8 mouse cellular contexts compared by ENCODE assay signal in the genomic region with DNA sequence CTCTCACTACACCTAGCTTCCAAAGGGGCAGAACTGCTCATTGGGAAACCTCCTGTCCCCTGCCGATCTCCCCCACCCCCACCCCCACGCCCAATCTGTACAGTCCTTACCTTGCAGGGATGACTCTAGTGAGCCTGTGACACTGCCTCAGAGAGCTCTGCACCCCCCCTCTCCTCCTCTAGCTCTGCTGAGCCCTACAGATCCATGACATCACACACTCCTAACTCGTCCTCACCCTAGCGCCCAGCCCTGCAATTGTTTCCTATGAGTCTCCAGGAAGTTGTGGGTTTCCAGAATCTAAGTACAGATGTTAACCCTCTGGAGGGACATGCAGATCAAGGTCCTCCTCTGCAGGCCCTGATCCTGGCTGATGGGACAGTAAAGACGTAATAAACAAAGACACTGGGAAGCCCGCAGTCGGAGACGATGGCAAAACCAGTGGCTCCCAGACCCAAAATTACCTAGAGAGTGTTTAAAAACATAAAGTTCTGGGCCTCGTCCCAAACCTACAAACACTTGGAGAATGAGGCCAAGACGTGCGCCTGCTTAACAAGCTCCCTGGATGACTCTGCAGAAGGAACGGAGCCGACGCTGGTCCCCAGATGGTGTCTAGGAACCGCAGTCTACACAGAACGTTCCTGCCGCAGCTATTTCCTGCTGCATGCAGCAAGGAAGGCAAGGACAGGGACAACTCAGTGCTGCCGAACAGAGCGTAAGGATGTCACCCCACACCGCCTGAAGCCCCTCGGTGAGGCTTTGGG.
A peak's percentile ranks its signal among the peaks of the same experiment; 100 is the strongest.
DNase-seq lines count a peak whose midpoint lies in the region; ATAC-seq and TF ChIP-seq lines count a peak whose summit lies in the region.

No protein-coding gene starts in this region.

- WGBS in forebrain, embryonic 14.5 days, result 52% methylated on average over 21 of the region's 21 CpGs
- WGBS in intestine, postnatal 0 days, result 54% methylated on average over 21 of the region's 21 CpGs
- 79% methylated on average over 21 of the region's 21 CpGs for WGBS in midbrain, embryonic 16.5 days

- peak; percentile 39 for DNase-seq in gastrocnemius, adult 2 months
- no peak for DNase-seq in gastrocnemius, postnatal 25 days
- peak; percentile 4 for DNase-seq in 416B (ENCODE audit: low read depth)
- DNase-seq in forebrain, embryonic 14.5 days (ENCODE audit: low spot score), result peak; percentile 53
- DNase-seq in MN1 (ENCODE audit: low spot score), result no peak
- DNase-seq in spleen, adult 18-20 months, result no peak

- no peak for TF ChIP-seq CTCF in gastrocnemius, adult 2 months (IDR thresholded peaks at IDR 0.05)
- TF ChIP-seq CTCF in intestine, postnatal 0 days (IDR thresholded peaks at IDR 0.05; ENCODE audit: low read depth), result no peak

- H3K9me3 ChIP-seq in forebrain, embryonic 14.5 days (replicated peaks; ENCODE audit: control insufficient read depth, low read length), result no peaks in the 10 kb centered on the region
- no peaks in the 10 kb centered on the region for H3K9me3 ChIP-seq in intestine, postnatal 0 days (ENCODE audit: control insufficient read depth)
- no peaks in the 10 kb centered on the region for H3K9me3 ChIP-seq in midbrain, embryonic 16.5 days (replicated peaks; ENCODE audit: control insufficient read depth, low read length, poor library complexity, severe bottlenecking)

- peak; percentile 30; the same call in 1 of the 2 replicates for ATAC-seq in forebrain, embryonic 14.5 days
- peak; percentile 47; the same call in 1 of the 2 replicates for ATAC-seq in intestine, postnatal 0 days
- 0 out of 2 replicates have a peak, but pooled peaks have one; percentile 43 for ATAC-seq in midbrain, embryonic 16.5 days

- no peak overlapping the region for H3K4me2 ChIP-seq in forebrain, embryonic 14.5 days (ENCODE audit: low read length)
- no peak overlapping the region for H3K4me2 ChIP-seq in intestine, postnatal 0 days (replicated peaks; ENCODE audit: low read depth)
- no peak overlapping the region for H3K4me2 ChIP-seq in midbrain, embryonic 16.5 days (ENCODE audit: low read length)

- peaks cover 39% of the 10 kb centered on the region for H3K4me1 ChIP-seq in forebrain, embryonic 14.5 days (ENCODE audit: control insufficient read depth, insufficient read depth, low read length)
- no peaks in the 10 kb centered on the region for H3K4me1 ChIP-seq in intestine, postnatal 0 days (replicated peaks; ENCODE audit: control insufficient read depth, insufficient read depth, low read length)
- H3K4me1 ChIP-seq in midbrain, embryonic 16.5 days (ENCODE audit: control insufficient read depth, insufficient read depth, low read length), result peaks cover 20% of the 10 kb centered on the region

- H3K27me3 ChIP-seq in forebrain, embryonic 14.5 days (replicated peaks; ENCODE audit: control insufficient read depth, insufficient read depth, low read length), result no peaks in the 10 kb centered on the region
- no peaks in the 10 kb centered on the region for H3K27me3 ChIP-seq in intestine, postnatal 0 days (replicated peaks; ENCODE audit: control insufficient read depth, insufficient read depth, low read length)
- H3K27me3 ChIP-seq in midbrain, embryonic 16.5 days (ENCODE audit: control insufficient read depth, insufficient read depth, low read depth, low read length), result no peaks in the 10 kb centered on the region

- intact Hi-C loops in gastrocnemius, adult 2 months (cut with DNase I), result no loop called here

- peak overlapping the region; percentile 57 for H3K27ac ChIP-seq in gastrocnemius, adult 2 months
- H3K27ac ChIP-seq in forebrain, embryonic 14.5 days (ENCODE audit: low read depth, low read length), result no peak overlapping the region
- no peak overlapping the region for H3K27ac ChIP-seq in intestine, postnatal 0 days (ENCODE audit: low read depth, low read length)
- no peak overlapping the region for H3K27ac ChIP-seq in midbrain, embryonic 16.5 days (ENCODE audit: low read length)

- H3K4me3 ChIP-seq in gastrocnemius, adult 2 months, result peak overlapping the region; percentile 51
- H3K4me3 ChIP-seq in forebrain, embryonic 14.5 days (ENCODE audit: low read depth, low read length), result no peak overlapping the region
- no peak overlapping the region for H3K4me3 ChIP-seq in intestine, postnatal 0 days (ENCODE audit: low read depth, low read length)
- no peak overlapping the region for H3K4me3 ChIP-seq in midbrain, embryonic 16.5 days (ENCODE audit: low read depth, low read length)

- no peaks in the 10 kb centered on the region for H3K36me3 ChIP-seq in forebrain, embryonic 14.5 days (ENCODE audit: control insufficient read depth, insufficient read depth, low read length)
- H3K36me3 ChIP-seq in intestine, postnatal 0 days (ENCODE audit: control insufficient read depth, insufficient read depth), result no peaks in the 10 kb centered on the region
- no peaks in the 10 kb centered on the region for H3K36me3 ChIP-seq in midbrain, embryonic 16.5 days (ENCODE audit: control insufficient read depth, insufficient read depth, low read length)

- H3K9ac ChIP-seq in forebrain, embryonic 14.5 days (ENCODE audit: low read length), result no peak overlapping the region
- H3K9ac ChIP-seq in intestine, postnatal 0 days (ENCODE audit: low read depth, low read length), result no peak overlapping the region
- H3K9ac ChIP-seq in midbrain, embryonic 16.5 days (ENCODE audit: low read depth, low read length), result no peak overlapping the region

Comparison
In these comparisons a context has a peak if more than half of its experiments do, and no peak if none do; other contexts are left out.
1. DNase-seq: peak in gastrocnemius, adult 2 months (single experiment), 416B (single experiment) and forebrain, embryonic 14.5 days (single experiment); none in gastrocnemius, postnatal 25 days (single experiment), MN1 (single experiment) and spleen, adult 18-20 months (0 of 2).
2. Peak in every context shown above with its lines, with median percentiles within 50 percentile points of each other: ATAC-seq.